Mouse (Mus musculus): Measurements from ENCODE around the gene 4930447C04Rik. TPM values are rescaled to one million over a fixed set of nuclear protein-coding genes. Genes with fewer than 3 reads are reported as not detected.

The 4930447C04Rik gene
- polyA plus RNA-seq, 1 experiment = not detected

GRCm38 (mm10) chr12:72938176-72938575, 2.4 kb downstream of the 4930447C04Rik start:
- Histone ChIP-seq H3K36me3 (ENCODE audit: control insufficient read depth, insufficient read depth) (no peaks in the 10 kb centered on the region), H3K4me3 (no peak overlapping the region), H3K79me2 (ENCODE audit: control insufficient read depth, insufficient read depth) (no peaks in the 10 kb centered on the region), H3ac (ENCODE audit: control insufficient read depth, insufficient read length) (no peak overlapping the region), H3K4me2 (ENCODE audit: low read depth) (no peak overlapping the region), H3K27me3 (ENCODE audit: control insufficient read depth, insufficient read depth, insufficient read length) (peaks cover 51% of the 10 kb centered on the region)
- TF ChIP-seq USF1 (IDR thresholded peaks at IDR 0.05; ENCODE audit: low read depth) = no peak
- TF ChIP-seq TCF12 (IDR thresholded peaks at IDR 0.05; ENCODE audit: insufficient read depth, poor library complexity, severe bottlenecking) = no peak
- no peak for TF ChIP-seq POLR2AphosphoS2 (IDR thresholded peaks at IDR 0.05; ENCODE audit: insufficient read length, low read depth)
- no peak for TF ChIP-seq SRF (IDR thresholded peaks at IDR 0.05; ENCODE audit: control insufficient read depth, insufficient read length, low read depth)
- TF ChIP-seq MYOG (IDR thresholded peaks at IDR 0.05; ENCODE audit: control insufficient read depth in 1 of 3, insufficient read depth in 1 of 3, insufficient read length in 2 of 3, low read depth in 2 of 3) = no peak
- TF ChIP-seq MYOD1 (IDR thresholded peaks at IDR 0.05; ENCODE audit: control insufficient read depth in 1 of 3, insufficient read length in 2 of 3, low read depth in 2 of 3) = no peak
- TF ChIP-seq MAX (IDR thresholded peaks at IDR 0.05; ENCODE audit: low read depth) = no peak
- TF ChIP-seq POLR2A (IDR thresholded peaks at IDR 0.05; ENCODE audit: insufficient read length, low read depth) = no peak
- TF ChIP-seq E2F4 (IDR thresholded peaks at IDR 0.05; ENCODE audit: insufficient read depth) = no peak
- no peak for TF ChIP-seq CEBPB (IDR thresholded peaks at IDR 0.05; ENCODE audit: insufficient read depth, poor library complexity, severe bottlenecking)
- TF ChIP-seq TCF3 (IDR thresholded peaks at IDR 0.05; ENCODE audit: insufficient read length, low read depth) = no peak
- no peak for TF ChIP-seq REST (IDR thresholded peaks at IDR 0.05; ENCODE audit: insufficient read depth, insufficient read length)

DNA sequence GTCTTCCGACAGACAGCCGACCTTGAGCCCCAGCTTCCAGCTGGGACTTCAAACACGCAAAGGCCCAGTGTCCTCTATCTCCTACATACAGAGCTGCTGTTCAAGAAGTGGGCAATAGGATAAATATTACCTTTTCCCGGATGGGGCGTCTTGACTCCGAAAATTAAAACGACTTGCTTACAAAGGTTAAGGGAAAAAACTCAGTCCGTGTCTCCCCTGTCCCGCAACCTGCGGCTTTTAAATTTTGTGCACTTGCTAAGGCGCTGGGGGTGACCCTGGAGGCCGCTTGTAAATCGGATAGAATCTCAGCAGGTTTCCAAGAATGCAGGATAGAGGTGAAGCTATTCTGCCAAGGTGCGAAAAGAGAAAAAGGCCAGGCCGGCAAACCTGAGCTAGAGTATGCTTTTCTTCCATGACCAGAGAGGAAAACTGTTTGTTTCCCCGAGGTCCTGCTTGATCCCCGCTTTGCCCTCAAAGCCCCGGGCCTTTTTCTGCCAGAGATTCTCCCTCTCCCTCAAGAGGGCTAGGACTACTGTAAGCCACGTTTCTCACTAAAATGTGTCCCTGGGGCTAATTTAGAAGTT, 2.9 kb downstream of the 4930447C04Rik start:
- no peak overlapping the region for H3K4me2 ChIP-seq (ENCODE audit: low read depth)
- no peak overlapping the region for H3K4me3 ChIP-seq
- no peak overlapping the region for H3ac ChIP-seq (ENCODE audit: control insufficient read depth, insufficient read length)
- no peak for TF ChIP-seq MAX (IDR thresholded peaks at IDR 0.05; ENCODE audit: low read depth)
- no peak for TF ChIP-seq MYOD1 (IDR thresholded peaks at IDR 0.05; ENCODE audit: control insufficient read depth in 1 of 3, insufficient read length in 2 of 3, low read depth in 2 of 3)
- TF ChIP-seq USF1 (IDR thresholded peaks at IDR 0.05; ENCODE audit: low read depth) = no peak
- TF ChIP-seq TCF12 (IDR thresholded peaks at IDR 0.05; ENCODE audit: insufficient read depth, poor library complexity, severe bottlenecking) = no peak
- TF ChIP-seq CEBPB (IDR thresholded peaks at IDR 0.05; ENCODE audit: insufficient read depth, poor library complexity, severe bottlenecking) = no peak
- TF ChIP-seq MYOG (IDR thresholded peaks at IDR 0.05; ENCODE audit: control insufficient read depth in 1 of 3, insufficient read depth in 1 of 3, insufficient read length in 2 of 3, low read depth in 2 of 3) = no peak
- TF ChIP-seq POLR2AphosphoS2 (IDR thresholded peaks at IDR 0.05; ENCODE audit: insufficient read length, low read depth) = no peak
- no peak for TF ChIP-seq SRF (IDR thresholded peaks at IDR 0.05; ENCODE audit: control insufficient read depth, insufficient read length, low read depth)
- no peak for TF ChIP-seq REST (IDR thresholded peaks at IDR 0.05; ENCODE audit: insufficient read depth, insufficient read length)
- TF ChIP-seq E2F4 (IDR thresholded peaks at IDR 0.05; ENCODE audit: insufficient read depth) = no peak
- TF ChIP-seq POLR2A (IDR thresholded peaks at IDR 0.05; ENCODE audit: insufficient read length, low read depth) = no peak
- no peak for TF ChIP-seq TCF3 (IDR thresholded peaks at IDR 0.05; ENCODE audit: insufficient read length, low read depth)
- no peaks in the 10 kb centered on the region for H3K79me2 ChIP-seq (ENCODE audit: control insufficient read depth, insufficient read depth)
- H3K27me3 ChIP-seq (ENCODE audit: control insufficient read depth, insufficient read depth, insufficient read length) = peaks cover 51% of the 10 kb centered on the region
- H3K36me3 ChIP-seq (ENCODE audit: control insufficient read depth, insufficient read depth) = no peaks in the 10 kb centered on the region

DNA sequence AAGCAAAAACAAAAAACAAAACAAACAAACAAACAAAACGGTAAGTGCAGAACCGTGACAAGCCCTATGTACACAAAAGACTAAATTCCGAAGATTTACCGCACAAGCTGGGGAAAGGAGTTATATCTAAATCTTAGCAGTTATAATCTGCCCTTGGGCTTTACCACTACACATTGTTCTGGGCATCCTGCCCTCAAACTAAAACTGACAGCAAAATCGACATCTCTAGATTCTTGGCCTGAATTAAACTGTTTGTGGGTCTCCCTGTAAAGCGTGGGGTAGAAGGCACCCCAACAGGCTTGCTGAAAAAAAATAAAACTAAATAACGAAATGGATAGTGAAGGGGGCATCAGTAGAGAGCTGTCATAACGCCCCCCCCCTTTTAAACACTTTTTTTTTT, 3.8 kb downstream of the 4930447C04Rik start:
- H3K27me3 ChIP-seq (ENCODE audit: control insufficient read depth, insufficient read depth, insufficient read length) = peaks cover 49% of the 10 kb centered on the region
- H3K79me2 ChIP-seq (ENCODE audit: control insufficient read depth, insufficient read depth) = no peaks in the 10 kb centered on the region

GRCm38 (mm10) chr12:72917159-72917993, 23.2 kb downstream of the 4930447C04Rik start:
- H3K79me2 ChIP-seq (ENCODE audit: control insufficient read depth, insufficient read depth) = no peaks in the 10 kb centered on the region
- H3K27me3 ChIP-seq (ENCODE audit: control insufficient read depth, insufficient read depth, insufficient read length) = peaks cover 8% of the 10 kb centered on the region
- no peak overlapping the region for H3K4me2 ChIP-seq (ENCODE audit: low read depth)

More for the DNA sequence above, 3.8 kb downstream of the 4930447C04Rik start:
- Histone ChIP-seq H3K36me3 (ENCODE audit: control insufficient read depth, insufficient read depth) (no peaks in the 10 kb centered on the region), H3ac (ENCODE audit: control insufficient read depth, insufficient read length) (no peak overlapping the region), H3K4me3 (no peak overlapping the region), H3K4me2 (ENCODE audit: low read depth) (no peak overlapping the region)
- TF ChIP-seq POLR2AphosphoS2 (IDR thresholded peaks at IDR 0.05; ENCODE audit: insufficient read length, low read depth) (no peak), REST (IDR thresholded peaks at IDR 0.05; ENCODE audit: insufficient read depth, insufficient read length) (no peak), SRF (IDR thresholded peaks at IDR 0.05; ENCODE audit: control insufficient read depth, insufficient read length, low read depth) (no peak), MYOG (IDR thresholded peaks at IDR 0.05; ENCODE audit: control insufficient read depth in 1 of 3, insufficient read depth in 1 of 3, insufficient read length in 2 of 3, low read depth in 2 of 3) (no peak), TCF3 (IDR thresholded peaks at IDR 0.05; ENCODE audit: insufficient read length, low read depth) (no peak), POLR2A (IDR thresholded peaks at IDR 0.05; ENCODE audit: insufficient read length, low read depth) (no peak), TCF12 (IDR thresholded peaks at IDR 0.05; ENCODE audit: insufficient read depth, poor library complexity, severe bottlenecking) (no peak), CEBPB (IDR thresholded peaks at IDR 0.05; ENCODE audit: insufficient read depth, poor library complexity, severe bottlenecking) (no peak), MYOD1 (IDR thresholded peaks at IDR 0.05; ENCODE audit: control insufficient read depth in 1 of 3, insufficient read length in 2 of 3, low read depth in 2 of 3) (no peak), E2F4 (IDR thresholded peaks at IDR 0.05; ENCODE audit: insufficient read depth) (no peak), MAX (IDR thresholded peaks at IDR 0.05; ENCODE audit: low read depth) (no peak), USF1 (IDR thresholded peaks at IDR 0.05; ENCODE audit: low read depth) (no peak)

More at GRCm38 (mm10) chr12:72917159-72917993, 23.2 kb downstream of the 4930447C04Rik start:
- Histone ChIP-seq H3K4me3 (no peak overlapping the region), H3K36me3 (ENCODE audit: control insufficient read depth, insufficient read depth) (no peaks in the 10 kb centered on the region), H3ac (ENCODE audit: control insufficient read depth, insufficient read length) (no peak overlapping the region)
- TF ChIP-seq CEBPB (IDR thresholded peaks at IDR 0.05; ENCODE audit: insufficient read depth, poor library complexity, severe bottlenecking) = no peak
- TF ChIP-seq E2F4 (IDR thresholded peaks at IDR 0.05; ENCODE audit: insufficient read depth) = no peak
- no peak for TF ChIP-seq MYOG (IDR thresholded peaks at IDR 0.05; ENCODE audit: control insufficient read depth in 1 of 3, insufficient read depth in 1 of 3, insufficient read length in 2 of 3, low read depth in 2 of 3)
- no peak for TF ChIP-seq TCF3 (IDR thresholded peaks at IDR 0.05; ENCODE audit: insufficient read length, low read depth)
- TF ChIP-seq MYOD1 (IDR thresholded peaks at IDR 0.05; ENCODE audit: control insufficient read depth in 1 of 3, insufficient read length in 2 of 3, low read depth in 2 of 3) = no peak
- TF ChIP-seq MAX (IDR thresholded peaks at IDR 0.05; ENCODE audit: low read depth) = no peak
- no peak for TF ChIP-seq POLR2A (IDR thresholded peaks at IDR 0.05; ENCODE audit: insufficient read length, low read depth)
- TF ChIP-seq USF1 (IDR thresholded peaks at IDR 0.05; ENCODE audit: low read depth) = no peak
- no peak for TF ChIP-seq SRF (IDR thresholded peaks at IDR 0.05; ENCODE audit: control insufficient read depth, insufficient read length, low read depth)
- no peak for TF ChIP-seq REST (IDR thresholded peaks at IDR 0.05; ENCODE audit: insufficient read depth, insufficient read length)
- no peak for TF ChIP-seq TCF12 (IDR thresholded peaks at IDR 0.05; ENCODE audit: insufficient read depth, poor library complexity, severe bottlenecking)
- TF ChIP-seq POLR2AphosphoS2 (IDR thresholded peaks at IDR 0.05; ENCODE audit: insufficient read length, low read depth) = no peak

Measured in myocyte (in vitro differentiated cells).